Mouse (Mus musculus) midbrain, embryonic 13.5 days (tissue): ENCODE data around the gene Wnt2. TPM values are rescaled to one million over a fixed set of nuclear protein-coding genes. Genes with fewer than 3 reads are reported as not detected.
A peak's percentile ranks its signal among the peaks of the same experiment; 100 is the strongest.

Experiments
- ATAC-seq: fragments of 200-750 bp; cut with Nextera tagmentation; 2 replicates; pipeline ENCODE4 v1.8.0; 2017; ENCODE audit warnings: mild to moderate bottlenecking, moderate TSS enrichment, moderate library complexity
- H3K27ac ChIP-seq: fragments of 300-500 bp; sonication (generic); 2 replicates; pipeline ENCODE4 v1.5.1; 2015; ENCODE audit warnings: inconsistent platforms, mild to moderate bottlenecking, moderate library complexity
- H3K27me3 ChIP-seq: fragments of 300-500 bp; sonication (generic); 2 replicates; pipeline ENCODE4 v1.6.1; 2015; ENCODE audit warnings: mild to moderate bottlenecking, inconsistent platforms
- H3K36me3 ChIP-seq: fragments of 300-500 bp; sonication (generic); 2 replicates; pipeline ENCODE4 v1.6.1; 2015; ENCODE audit warnings: mild to moderate bottlenecking, inconsistent platforms
- H3K4me1 ChIP-seq: fragments of 300-500 bp; sonication (generic); replicated peaks from 2 replicates; pipeline ENCODE4 v1.6.1; 2015; ENCODE audit warnings: inconsistent platforms
- H3K4me2 ChIP-seq: fragments of 300-500 bp; sonication (generic); replicated peaks from 2 replicates; pipeline ENCODE4 v1.6.1; 2015; ENCODE audit warnings: moderate library complexity, mild to moderate bottlenecking, inconsistent platforms
- H3K4me3 ChIP-seq: fragments of 300-500 bp; sonication (generic); replicated peaks from 2 replicates; pipeline ENCODE4 v1.5.1; 2015; ENCODE audit warnings: mild to moderate bottlenecking, inconsistent platforms
- H3K9ac ChIP-seq: fragments of 300-500 bp; sonication (generic); replicated peaks from 2 replicates; pipeline ENCODE4 v1.6.1; 2015; ENCODE audit warnings: mild to moderate bottlenecking, inconsistent platforms
- H3K9me3 ChIP-seq: fragments of 300-500 bp; sonication (generic); 2 replicates; pipeline ENCODE4 v1.6.1; 2016; ENCODE audit warnings: mild to moderate bottlenecking, inconsistent platforms
- WGBS: fragments of 180-500 bp; shearing (Covaris S2); methylation state at CpG from one replicate; pipeline ENCODE4 v1.1.7; 2015; 5-methylcytosine and 5-hydroxymethylcytosine counted together
- polyA plus RNA-seq: library from polyadenylated mRNA; unstranded; fragments of >200 nt; fragmentation: Nextera tagmentation; extraction: Ambion mirVana; gene quantifications from 2 replicates; pipeline ENCODE4 v1.2.1, GENCODE M21; 2015

The Wnt2 gene
- 0.13 TPM in 1 of 2 replicates, not detected in the other for polyA plus RNA-seq

DNA sequence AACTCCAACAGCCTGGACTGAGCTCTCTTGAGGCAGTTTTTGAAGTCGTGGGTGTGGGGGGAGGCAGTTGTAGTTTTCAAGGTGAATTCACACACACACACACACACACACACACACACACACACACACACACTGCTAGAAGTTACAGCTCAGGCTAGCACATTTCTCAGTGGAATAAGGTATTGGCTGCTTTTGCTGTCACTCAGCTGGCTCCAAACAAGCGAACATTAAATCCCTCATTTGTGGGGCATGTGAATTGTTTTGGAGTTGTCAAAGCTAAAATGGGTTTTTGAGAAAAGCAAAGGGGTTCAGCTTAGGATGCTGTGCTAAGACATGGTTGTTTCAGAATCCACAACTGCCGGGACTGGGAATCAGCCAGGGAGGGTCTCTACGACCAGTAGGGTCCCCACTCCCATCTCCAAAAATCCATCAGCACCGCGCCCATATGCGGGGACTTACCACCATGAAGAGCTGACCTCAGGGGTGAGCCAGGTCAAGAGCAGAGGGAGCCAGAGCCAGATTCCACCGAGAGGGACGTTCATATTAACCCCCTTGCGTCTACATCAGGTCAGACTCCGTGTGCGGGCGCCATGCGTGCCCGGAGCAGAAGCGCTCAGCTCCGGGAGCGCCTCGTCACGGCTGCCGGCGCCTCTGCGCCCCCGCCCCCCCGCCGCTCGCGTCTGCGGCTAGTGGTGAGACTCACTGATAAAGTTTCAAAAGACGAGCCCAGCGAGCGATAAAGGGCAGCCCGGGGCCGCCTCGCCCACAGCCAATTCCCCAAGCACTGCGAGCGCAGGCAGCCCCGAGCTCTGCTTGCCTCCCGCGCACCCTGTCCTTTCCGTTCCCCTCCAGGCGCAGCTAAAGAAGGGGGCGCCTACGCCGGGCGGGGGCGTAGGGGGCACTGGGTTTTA, at the start of gene Wnt2:
Gene Wnt2 (minus strand): TSS at position 840 of the 911 bp plus-strand sequence.
- ATAC-seq = peak; percentile 67
- no peaks in the 10 kb centered on the region for H3K9me3 ChIP-seq
- peak within 1 kb of the TSS; percentile 93 for H3K4me2 ChIP-seq
- under 1% methylated on average over 47 of the region's 47 CpGs for WGBS
- no peak within 1 kb of the TSS for H3K27ac ChIP-seq
- H3K4me3 ChIP-seq = peak within 1 kb of the TSS; percentile 53
- peaks cover 51% of the 10 kb centered on the region for H3K27me3 ChIP-seq
- peak within 1 kb of the TSS; percentile 59 for H3K9ac ChIP-seq
- H3K4me1 ChIP-seq = peaks cover 26% of the 10 kb centered on the region
- no peaks in the 10 kb centered on the region for H3K36me3 ChIP-seq

GRCm38 (mm10) chr6:18078615-18079014, 48.2 kb upstream of the Wnt2 start:
- H3K36me3 ChIP-seq = no peaks in the 10 kb centered on the region
- no peak overlapping the region for H3K4me3 ChIP-seq
- no peaks in the 10 kb centered on the region for H3K9me3 ChIP-seq
- no peak overlapping the region for H3K4me2 ChIP-seq
- no peaks in the 10 kb centered on the region for H3K27me3 ChIP-seq
- H3K9ac ChIP-seq = no peak overlapping the region
- H3K27ac ChIP-seq = no peak overlapping the region
- ATAC-seq = 0 out of 2 replicates have a peak, but pooled peaks have one; percentile 40
- no peaks in the 10 kb centered on the region for H3K4me1 ChIP-seq
- 23% methylated on average over 1 of the region's 1 CpGs for WGBS

- H3K36me3 ChIP-seq = no peaks in the 10 kb centered on the region
- no peaks in the 10 kb centered on the region for H3K4me1 ChIP-seq
- no peaks in the 10 kb centered on the region for H3K27me3 ChIP-seq
- no peak overlapping the region for H3K4me2 ChIP-seq
- 89% methylated on average over 7 of the region's 7 CpGs for WGBS
- no peak overlapping the region for H3K4me3 ChIP-seq
- no peak overlapping the region for H3K27ac ChIP-seq
- no peak for ATAC-seq
- no peaks in the 10 kb centered on the region for H3K9me3 ChIP-seq
- H3K9ac ChIP-seq = no peak overlapping the region
Measured at GRCm38 (mm10) chr6:18076986-18077385, 46.6 kb upstream of the Wnt2 start.

DNA sequence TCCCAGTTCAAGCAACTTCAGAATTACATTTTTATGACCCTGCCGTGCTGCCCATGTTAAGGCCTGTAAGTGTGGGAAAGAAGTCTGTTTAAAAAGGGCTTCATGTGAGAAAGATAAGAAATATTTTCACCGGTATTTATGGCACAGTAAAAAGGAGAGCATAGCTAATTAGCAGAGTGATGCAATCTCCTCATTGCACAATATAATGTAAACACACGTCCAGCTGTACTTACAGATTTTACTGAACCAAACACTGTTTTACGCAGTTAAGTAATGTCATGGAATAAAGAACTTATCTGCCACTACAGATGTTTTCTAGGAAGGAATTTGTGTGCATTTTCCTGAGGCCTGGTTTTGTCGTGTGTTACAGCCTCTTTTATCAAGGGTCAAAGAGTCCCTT, 46.2 kb upstream of the Wnt2 start:
- Histone ChIP-seq H3K27me3 (no peaks in the 10 kb centered on the region), H3K9ac (no peak overlapping the region), H3K4me2 (no peak overlapping the region), H3K36me3 (no peaks in the 10 kb centered on the region), H3K4me3 (no peak overlapping the region), H3K9me3 (no peaks in the 10 kb centered on the region), H3K4me1 (no peaks in the 10 kb centered on the region), H3K27ac (no peak overlapping the region)
- WGBS = 80% methylated on average over 5 of the region's 5 CpGs
- no peak for ATAC-seq

- 87% methylated on average over 4 of the region's 4 CpGs for WGBS
- no peak overlapping the region for H3K27ac ChIP-seq
- H3K4me3 ChIP-seq = no peak overlapping the region
- no peak overlapping the region for H3K9ac ChIP-seq
- no peaks in the 10 kb centered on the region for H3K9me3 ChIP-seq
- no peaks in the 10 kb centered on the region for H3K27me3 ChIP-seq
- no peaks in the 10 kb centered on the region for H3K4me1 ChIP-seq
- no peaks in the 10 kb centered on the region for H3K36me3 ChIP-seq
- ATAC-seq = no peak
- no peak overlapping the region for H3K4me2 ChIP-seq
Measured at GRCm38 (mm10) chr6:18057899-18058298, 27.5 kb upstream of the Wnt2 start.

DNA sequence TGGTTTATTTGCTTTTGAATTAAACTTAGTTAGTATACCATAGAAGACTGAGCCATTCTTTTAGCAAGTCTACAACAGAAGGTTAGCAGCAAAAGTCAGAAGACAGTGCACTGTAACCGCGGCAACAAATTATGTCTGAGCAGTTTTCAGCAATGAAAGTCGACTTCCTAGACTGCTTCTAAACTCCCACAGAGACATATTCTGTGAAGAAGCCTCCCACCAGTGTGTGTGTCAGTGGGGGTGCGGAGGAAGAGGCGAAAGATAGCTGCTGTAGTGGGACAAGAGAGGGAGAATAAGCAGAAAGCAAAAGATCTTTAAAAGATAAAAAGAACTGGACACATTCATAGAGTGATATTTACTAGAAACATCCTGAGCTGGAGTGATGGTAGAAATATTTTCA, 21.3 kb upstream of the Wnt2 start:
- no peak overlapping the region for H3K4me3 ChIP-seq

DNA sequence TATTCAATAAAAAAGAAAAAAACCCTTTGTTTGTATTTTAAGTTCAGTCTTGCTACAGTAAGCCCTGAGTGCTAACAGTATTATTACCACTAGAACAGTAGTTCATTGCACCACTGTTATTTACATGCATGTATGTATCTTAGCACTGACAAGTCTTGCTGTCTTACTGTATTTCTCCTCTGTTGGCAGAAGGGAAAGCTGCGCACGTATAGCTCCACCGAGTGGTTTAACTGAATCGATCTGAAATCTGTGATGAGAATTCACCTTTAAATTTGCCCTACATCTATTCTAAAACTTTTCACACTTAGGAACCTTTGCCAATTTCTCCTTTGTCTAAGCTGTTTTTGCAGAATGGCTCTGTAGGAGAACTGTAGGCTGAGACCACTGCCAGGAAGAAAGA, 13.9 kb upstream of the Wnt2 start:
- Histone ChIP-seq H3K9me3 (0 out of 2 replicates have a peak, but pooled peaks cover 3% of the 10 kb centered on the region), H3K4me2 (no peak overlapping the region), H3K27me3 (no peaks in the 10 kb centered on the region), H3K4me1 (no peaks in the 10 kb centered on the region), H3K9ac (no peak overlapping the region), H3K4me3 (no peak overlapping the region), H3K36me3 (no peaks in the 10 kb centered on the region), H3K27ac (no peak overlapping the region)
- WGBS = 89% methylated on average over 4 of the region's 4 CpGs
- no peak for ATAC-seq

More for the DNA sequence above, 21.3 kb upstream of the Wnt2 start:
- ATAC-seq = no peak
- H3K27me3 ChIP-seq = no peaks in the 10 kb centered on the region
- WGBS = 53% methylated on average over 5 of the region's 5 CpGs
- no peak overlapping the region for H3K4me2 ChIP-seq
- H3K9ac ChIP-seq = no peak overlapping the region
- no peak overlapping the region for H3K27ac ChIP-seq
- no peaks in the 10 kb centered on the region for H3K4me1 ChIP-seq
- H3K36me3 ChIP-seq = no peaks in the 10 kb centered on the region
- H3K9me3 ChIP-seq = 0 out of 2 replicates have a peak, but pooled peaks cover 3% of the 10 kb centered on the region

GRCm38 (mm10) chr6:18043172-18043571, 12.8 kb upstream of the Wnt2 start:
- H3K9me3 ChIP-seq = no peaks in the 10 kb centered on the region
- H3K9ac ChIP-seq = no peak overlapping the region
- no peak overlapping the region for H3K27ac ChIP-seq
- H3K4me3 ChIP-seq = no peak overlapping the region
- no peaks in the 10 kb centered on the region for H3K36me3 ChIP-seq
- H3K27me3 ChIP-seq = no peaks in the 10 kb centered on the region
- ATAC-seq = no peak
- 84% methylated on average over 5 of the region's 5 CpGs for WGBS
- no peak overlapping the region for H3K4me2 ChIP-seq
- no peaks in the 10 kb centered on the region for H3K4me1 ChIP-seq

GRCm38 (mm10) chr6:18032271-18032670, 1.9 kb upstream of the Wnt2 start:
- Histone ChIP-seq H3K4me1 (peaks cover 26% of the 10 kb centered on the region), H3K9ac (no peak overlapping the region), H3K27ac (no peak overlapping the region), H3K27me3 (peaks cover 51% of the 10 kb centered on the region), H3K4me2 (peak overlapping the region; percentile 93), H3K9me3 (no peaks in the 10 kb centered on the region), H3K36me3 (no peaks in the 10 kb centered on the region), H3K4me3 (peak overlapping the region; percentile 53)
- WGBS = 17% methylated on average over 6 of the region's 6 CpGs
- no peak for ATAC-seq

- Histone ChIP-seq H3K9me3 (no peaks in the 10 kb centered on the region), H3K4me3 (peak overlapping the region; percentile 53), H3K4me1 (peaks cover 26% of the 10 kb centered on the region), H3K27ac (no peak overlapping the region), H3K27me3 (peaks cover 51% of the 10 kb centered on the region), H3K9ac (peak overlapping the region; percentile 47; the same call in 1 of the 2 replicates), H3K4me2 (peak overlapping the region; percentile 93), H3K36me3 (no peaks in the 10 kb centered on the region)
- peak; percentile 73 for ATAC-seq
- 1% methylated on average over 29 of the region's 29 CpGs for WGBS
Measured at GRCm38 (mm10) chr6:18031509-18032010, 1.2 kb upstream of the Wnt2 start.

DNA sequence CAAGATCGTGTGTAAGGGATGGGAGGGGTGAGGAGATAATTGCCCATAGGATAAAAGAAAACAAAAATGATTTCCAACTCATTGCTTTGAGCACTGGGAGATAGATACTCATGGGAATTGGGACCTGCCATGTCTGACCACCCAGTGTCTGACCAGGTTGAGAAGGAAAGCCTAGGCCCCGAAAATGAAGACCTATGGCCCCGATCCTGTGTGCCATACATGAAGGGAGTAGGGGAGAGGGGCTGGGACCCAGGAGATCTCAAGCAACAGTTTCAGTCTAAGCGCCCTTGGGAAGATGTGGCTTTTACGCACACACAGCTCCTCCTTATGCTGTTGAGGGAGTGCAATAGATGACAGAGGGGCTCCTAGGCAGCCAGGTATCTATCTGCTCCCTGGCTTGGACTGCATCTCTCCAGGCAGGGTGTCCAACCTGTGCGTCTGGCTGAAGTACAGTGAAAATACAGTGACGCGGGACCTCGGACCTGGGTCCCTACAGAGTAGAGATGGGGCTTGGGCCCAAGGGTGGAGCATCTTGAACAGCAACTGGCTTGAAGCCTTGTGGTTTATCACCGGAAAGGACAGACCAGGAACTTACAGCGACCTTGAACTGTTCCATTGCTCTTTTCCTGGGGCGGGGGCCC, 603 bp upstream of the Wnt2 start:
- Histone ChIP-seq H3K4me2 (peak overlapping the region; percentile 93), H3K27ac (no peak overlapping the region), H3K27me3 (peaks cover 51% of the 10 kb centered on the region), H3K9me3 (no peaks in the 10 kb centered on the region), H3K4me3 (peak overlapping the region; percentile 53), H3K4me1 (peaks cover 26% of the 10 kb centered on the region), H3K9ac (0 out of 2 replicates have a peak overlapping the region, but pooled peaks have one; percentile 47), H3K36me3 (no peaks in the 10 kb centered on the region)
- peak; percentile 22 for ATAC-seq
- 8% methylated on average over 12 of the region's 12 CpGs for WGBS
